Mouse (Mus musculus): ENCODE data around the gene Tpcn1.

Tpcn1 gene

DNA sequence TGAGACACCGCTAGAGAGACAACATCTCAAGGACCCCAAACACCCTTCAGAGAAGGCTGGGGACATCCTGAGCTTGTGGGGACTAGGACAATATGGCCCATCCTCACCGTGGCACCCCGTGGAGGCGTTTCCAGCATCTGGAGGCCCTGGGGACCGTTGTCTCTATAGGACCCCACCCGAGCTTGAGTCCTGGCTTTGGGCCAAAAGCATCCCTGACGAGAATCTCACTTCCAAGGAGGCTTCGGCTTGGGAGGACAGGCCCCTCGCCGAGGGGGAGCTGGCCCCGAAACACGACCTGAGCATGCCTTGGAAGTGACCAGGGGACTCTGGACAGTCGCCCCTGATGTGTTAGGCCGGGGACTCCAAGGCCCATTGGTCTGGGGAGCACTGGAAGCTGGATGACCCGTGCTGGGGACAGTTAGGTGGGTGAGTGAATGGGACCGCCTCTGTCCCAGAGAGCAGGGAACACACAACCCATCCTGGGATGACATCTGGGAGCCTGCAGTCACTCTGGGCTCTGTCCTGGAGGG, 20.8 kb upstream of the Tpcn1 start:
- no peak for DNase-seq (ENCODE audit: low spot score)

DNA sequence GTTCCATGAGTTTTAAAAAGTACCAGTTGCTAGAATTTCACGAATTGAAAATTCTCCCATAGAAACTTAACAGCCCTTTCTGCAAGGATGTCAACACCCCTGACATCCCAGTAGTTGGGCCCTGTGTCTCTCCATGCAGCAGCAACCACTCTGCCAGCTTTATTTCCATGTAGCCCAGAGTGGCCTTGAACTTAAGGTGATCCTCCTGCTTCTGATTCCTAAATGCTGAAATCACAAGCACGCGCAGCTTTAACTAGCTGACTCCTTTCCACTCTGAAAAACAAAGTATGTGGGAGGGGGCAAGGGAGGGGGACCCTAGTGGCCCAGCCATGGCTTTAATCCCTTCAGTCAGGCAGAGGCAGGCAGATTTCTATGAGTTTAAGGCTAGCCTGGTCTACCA, 18.9 kb upstream of the Tpcn1 start:
- DNase-seq (ENCODE audit: low spot score) = no peak

DNA sequence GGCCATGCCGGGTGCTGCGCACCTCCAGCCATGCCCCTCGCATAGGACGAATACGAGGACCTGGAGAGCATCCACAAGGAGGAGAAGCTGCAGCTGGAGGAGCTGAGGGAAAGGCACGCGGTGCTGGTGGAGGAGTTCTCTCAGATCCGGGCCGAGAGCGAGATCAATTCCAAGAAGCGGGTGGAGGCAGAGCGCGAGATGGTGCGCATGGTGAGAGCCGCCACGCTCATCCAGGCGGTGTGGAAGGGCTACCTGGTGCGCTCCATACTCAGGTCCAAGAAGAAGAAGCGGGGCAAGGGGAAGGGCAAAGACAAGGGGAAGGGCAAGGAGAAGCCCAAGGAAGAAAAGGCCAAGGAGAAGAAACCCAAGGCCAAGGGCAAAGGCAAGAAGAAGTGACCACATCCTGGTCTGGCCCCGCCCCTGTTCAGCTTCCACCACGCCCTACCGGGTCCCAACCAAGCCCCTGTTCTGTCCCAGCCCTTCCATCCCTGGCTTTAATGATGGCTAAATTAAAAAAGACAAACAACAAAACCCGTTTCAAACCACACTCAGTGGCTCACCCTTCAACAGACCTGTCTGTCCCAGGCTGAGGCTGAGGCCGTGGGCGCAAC, 18.2 kb upstream of the Tpcn1 start:
- DNase-seq (ENCODE audit: low spot score) = no peak

DNA sequence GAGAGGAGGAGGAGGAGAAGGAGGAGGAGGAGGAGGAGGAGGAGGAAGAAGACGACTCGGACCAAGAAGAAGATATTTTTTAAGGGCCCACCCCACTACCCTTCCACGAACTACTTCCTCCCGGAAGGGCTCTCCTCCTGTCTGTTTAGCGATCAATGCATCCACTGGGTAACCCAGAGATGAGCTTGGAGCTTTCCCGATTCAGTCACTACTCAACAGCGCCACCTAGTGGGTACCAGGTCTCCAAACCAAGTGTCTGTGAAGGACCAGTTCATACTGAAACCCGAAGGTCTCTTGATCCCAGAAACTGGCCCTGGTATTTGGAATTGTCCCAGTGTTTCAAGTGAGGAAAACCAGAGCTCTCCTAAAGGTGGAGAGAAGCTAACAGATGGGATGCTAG, 17.2 kb upstream of the Tpcn1 start:
- peak; percentile 88 for DNase-seq (ENCODE audit: low spot score)

DNA sequence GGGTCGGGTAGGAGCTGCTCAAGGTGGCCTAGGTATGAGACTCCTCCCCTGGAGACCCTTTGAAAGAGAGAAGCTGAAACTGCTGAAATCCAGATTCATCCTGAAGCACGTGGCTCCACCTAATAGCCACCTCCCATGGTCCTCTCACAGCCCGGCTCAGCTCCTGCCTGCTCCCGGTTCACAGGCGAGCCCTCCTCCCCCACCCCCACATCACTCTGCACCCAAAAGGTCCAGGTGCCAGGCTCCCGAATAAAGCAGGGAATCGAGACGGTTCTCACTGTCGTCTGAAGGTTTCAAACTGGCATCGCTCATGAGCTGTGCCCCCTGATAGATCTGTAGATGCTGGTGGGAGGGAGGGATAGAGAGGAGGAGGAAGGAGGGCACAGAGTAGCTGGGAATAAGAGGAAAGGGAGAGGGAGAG, 16.8 kb upstream of the Tpcn1 start:
- DNase-seq (ENCODE audit: low spot score) = no peak

DNA sequence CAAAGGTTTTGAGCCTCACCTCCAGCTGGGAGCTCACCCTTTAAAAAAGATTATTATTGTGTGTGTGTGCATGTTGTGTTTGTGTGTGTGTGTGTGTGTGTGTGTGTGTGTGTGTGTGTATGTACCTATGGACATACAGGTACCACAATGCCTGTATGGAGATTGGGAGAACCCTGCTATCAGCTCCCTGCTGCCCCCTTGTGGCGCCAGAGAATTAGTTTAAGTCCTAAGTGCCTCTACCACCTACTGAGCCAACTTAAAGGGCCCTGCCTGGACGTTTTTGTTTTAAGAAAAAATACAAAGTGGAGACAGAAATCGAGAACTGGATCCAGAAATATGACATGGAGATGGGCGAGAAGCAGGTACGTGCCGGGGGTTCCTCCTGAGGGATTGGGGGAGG, 16.4 kb upstream of the Tpcn1 start:
- peak; percentile 82 for DNase-seq (ENCODE audit: low spot score)

DNA sequence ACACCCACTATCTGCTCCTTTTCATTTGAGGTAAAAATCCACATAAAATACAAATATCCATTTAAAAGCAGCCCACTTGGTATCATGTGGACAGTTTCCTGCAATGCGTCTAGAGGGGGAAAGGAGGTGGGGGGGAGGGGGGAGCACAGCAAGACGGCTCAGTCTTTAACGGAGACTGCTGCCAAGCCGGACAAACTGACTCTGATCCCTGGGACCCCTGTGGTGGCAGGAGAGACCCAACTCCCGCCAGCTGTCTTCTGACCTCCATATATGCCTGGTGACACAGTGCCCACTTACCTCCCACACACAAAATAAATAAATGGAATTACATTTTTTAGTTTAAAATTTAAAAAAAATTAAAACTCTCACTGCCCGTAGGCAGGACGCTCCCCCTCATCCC, 15.0 kb upstream of the Tpcn1 start:
- no peak for DNase-seq (ENCODE audit: low spot score)

DNA sequence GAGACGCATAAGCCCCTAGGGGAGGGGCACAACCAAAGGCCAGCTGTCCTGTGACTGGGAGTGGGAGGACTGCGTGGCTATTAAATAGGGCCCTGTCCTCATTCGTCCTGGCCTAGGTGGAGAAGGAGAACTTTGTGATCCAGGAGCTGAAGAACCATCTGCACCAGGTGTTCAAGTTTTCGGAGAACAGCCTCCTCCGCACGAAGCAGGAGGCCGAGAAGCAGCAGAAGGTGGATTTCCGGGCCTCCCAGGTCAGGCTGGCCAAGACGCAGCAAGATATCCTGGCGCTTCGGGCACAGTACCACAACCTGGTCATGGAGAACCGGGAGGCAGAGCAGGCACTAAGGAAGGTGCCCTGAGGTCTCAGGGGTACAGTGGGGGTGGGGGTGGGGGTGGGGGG, 13.7 kb upstream of the Tpcn1 start:
- no peak for DNase-seq (ENCODE audit: low spot score)

DNA sequence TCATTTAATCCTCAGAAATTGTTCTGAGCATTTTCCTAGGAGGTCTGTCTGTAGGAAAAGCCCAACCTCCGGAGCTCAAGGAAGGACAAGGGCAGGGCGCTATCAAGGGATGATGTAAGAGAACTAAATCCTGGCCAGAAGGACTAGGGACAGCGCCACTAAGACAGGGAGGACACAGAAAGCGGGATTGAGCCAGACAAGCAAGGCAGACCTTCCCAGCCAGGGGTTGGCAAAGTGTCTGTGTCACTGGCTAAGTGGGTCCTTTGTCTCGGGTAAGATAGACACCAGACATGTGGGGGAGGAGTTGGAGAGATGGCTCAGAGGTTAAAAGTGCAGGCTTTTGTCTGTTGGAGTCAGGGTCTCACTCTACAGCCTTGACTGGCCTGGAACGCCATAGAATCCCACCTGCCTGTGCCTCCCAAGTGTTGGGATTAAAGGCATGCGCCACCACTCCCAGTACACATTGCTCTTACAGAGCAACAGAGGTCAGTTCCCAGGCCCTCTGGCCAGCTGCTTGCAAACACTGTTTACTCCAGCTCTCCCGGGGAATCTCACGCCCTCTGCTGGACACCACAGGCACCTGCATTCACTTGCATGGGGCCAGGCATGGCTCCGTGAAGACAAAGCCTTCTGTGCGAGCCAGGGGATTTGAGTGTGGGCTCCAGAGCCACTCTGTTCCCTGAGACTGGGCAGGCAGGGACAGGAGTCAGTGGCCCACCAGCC, 12.6 kb upstream of the Tpcn1 start:
- no peak for DNase-seq (ENCODE audit: low spot score)

DNA sequence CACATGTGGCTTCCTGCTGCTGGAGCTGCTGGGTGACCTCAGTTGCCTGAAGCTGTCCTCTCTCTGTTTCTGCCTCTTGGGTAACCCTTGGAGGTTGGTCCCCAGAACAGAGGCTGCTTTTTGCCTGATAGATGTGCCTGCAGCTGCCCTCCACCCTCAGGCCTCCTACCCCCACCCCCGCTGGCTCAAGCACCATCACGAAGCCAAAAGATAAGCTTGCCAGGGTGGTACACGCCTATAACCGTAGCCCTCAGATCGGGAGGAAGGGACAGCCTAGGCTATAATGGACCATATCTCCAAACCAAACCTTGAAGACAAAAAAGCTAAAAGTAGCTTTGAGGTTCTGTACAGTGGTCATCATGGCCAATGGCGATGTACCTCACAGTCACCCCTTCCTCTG, 11.2 kb upstream of the Tpcn1 start:
- DNase-seq (ENCODE audit: low spot score) = no peak

DNA sequence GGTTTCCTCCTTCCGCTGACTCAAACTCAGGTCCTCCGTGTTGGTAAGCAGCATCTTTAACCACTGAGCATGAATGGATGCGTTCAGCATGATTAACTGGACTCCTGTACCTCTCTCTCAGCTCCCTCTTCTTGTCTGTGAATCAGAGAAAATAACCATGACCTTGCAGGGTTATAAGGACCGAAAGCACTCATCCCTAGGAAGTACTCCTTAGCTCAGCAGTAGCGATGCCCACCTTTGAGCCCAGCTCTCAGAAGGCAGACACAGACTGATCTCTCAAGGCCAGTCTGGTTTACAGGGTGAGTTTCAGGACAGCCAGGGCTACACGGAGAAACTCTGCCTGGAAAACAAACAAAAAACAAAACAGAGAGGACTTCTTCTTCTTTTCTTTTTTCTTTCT, 6.0 kb upstream of the Tpcn1 start:
- no peak for DNase-seq (ENCODE audit: low spot score)

DNA sequence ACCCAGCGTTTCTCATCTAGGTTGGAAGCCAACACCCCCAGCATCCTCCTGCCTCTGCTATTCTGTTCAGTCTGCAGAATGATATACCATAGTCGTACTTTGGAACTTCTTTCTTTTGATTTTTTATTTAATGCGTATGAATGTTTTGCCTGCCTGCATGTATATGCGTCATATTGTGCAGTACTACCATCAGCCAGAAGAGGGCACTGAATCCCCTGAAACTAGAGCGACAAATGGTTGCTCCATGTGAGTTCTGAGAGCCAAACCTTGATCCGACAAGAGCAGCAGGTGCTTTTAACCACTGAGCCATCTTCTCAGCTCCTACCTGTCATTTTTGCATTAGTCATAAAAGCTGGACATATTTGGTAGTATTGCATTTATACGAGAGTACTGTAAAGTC, 3.7 kb upstream of the Tpcn1 start:
- no peak for DNase-seq (ENCODE audit: low spot score)

DNA sequence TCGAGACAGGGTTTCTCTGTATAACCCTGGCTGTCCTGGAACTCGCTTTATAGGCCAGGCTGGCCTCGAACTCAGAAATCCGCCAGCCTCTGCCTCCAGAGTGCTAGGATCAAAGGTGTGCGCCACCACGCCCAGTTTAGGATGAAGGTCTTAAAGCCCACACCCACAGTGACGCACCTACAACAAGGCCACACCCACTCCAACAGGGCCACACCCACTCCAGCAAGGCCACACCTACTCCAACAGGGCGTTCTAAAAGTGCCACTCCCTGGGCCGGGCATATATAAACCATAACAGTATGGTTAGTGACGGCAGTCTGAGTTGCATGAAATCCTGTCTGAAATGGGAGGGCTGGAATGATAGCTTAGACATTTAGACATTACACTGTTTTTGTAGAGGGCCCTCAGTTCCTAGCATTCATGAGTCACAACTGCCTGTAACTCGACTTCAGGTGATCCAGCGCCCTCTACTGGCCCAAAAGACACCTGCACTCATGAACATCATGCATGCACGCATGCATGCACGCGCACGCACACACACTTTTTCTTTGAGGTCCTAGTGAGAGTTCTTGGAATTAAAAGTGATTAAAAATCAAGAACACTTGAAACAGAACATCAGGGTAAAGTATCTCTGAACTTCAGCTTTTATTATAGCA, 2.0 kb upstream of the Tpcn1 start:
- no peak for DNase-seq (ENCODE audit: low spot score)

DNA sequence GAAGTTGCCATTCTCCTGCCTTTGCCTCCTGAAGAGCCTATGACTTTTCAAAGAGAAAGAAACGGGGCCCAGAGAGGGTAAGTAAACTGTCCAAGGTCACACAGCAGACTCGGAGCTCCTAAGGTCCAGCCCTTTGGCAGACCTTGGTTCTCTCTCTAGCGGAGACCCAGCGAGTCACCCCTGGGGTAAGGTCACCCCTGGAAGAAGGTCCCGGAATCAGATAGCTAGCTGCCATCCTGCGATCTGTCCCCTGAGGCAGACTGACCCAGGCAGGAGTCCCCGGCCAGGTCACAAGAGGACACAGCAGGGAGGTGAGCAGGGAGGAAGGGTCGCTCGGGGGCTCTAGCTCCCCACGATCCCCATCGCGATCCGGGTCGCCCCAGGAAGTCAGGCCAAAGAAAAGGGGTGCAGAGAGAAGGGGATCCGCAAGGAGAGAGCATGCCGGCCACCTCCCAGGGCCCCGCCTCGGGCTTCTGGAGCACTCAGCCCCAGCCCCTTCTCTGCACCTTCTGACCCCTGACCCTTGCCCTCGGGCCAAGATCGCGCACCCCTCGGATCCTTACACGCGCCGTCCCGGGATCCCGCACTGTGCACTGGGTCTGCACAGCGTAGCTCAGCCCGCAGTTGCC, 419 bp downstream of the Tpcn1 start:
- DNase-seq (ENCODE audit: low spot score) = no peak

DNA sequence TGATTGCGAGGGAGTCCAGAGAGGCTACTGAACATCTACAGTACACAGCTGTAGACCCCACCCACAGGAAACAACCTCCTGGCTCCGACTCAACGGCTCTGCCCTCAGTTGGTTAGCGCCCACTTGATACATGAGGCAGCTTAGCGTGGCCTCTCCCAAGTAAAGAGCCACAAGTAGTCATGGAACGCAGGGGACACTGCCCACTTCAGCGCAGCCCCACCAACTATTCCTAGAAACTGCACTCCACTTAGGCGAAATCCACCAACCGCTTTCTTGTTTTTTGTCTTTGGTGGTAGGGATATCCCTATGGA, 902 bp downstream of the Tpcn1 start:
- no peak for DNase-seq (ENCODE audit: low spot score)

DNA sequence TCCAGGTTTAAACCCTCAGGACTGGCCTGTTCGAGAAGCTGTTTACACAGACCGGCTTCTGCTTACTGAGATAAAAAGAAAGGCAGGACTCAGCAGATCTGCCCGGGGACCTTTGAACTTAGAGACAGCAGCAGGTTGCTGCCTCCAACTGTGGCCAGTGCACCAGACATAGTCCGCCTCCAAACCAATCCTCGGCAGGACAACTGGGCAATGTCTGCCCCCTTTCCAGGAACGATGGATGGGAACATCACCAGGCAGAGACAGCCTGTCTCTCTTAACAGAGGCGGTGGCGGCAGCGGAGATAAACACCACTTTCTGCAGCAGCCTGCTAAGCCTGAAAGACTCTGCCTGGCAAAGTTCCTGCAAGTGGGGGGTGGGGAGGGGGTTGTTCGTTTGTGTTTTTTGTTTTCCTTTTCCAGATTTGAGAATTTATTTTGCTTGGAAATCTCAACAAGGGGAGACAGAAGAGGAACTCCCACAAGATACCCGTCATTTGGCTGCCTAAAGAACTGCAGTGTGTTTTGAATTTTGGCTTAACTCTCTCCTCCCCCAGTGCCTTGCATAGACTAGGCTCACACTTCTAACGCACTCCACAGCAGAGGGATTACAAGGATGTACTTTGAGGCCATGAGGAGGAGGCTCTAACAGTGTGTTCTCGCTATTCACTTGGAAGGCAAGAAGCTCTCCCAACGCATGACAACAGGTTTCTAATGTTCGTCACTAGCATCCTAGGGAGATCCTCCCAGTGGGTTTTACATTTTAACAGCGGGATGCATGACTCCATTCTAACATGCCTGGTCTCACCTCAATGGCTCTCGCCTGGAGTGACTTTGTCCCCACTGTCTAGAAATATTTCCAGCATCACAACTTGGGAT, 1.5 kb downstream of the Tpcn1 start:
- no peak for DNase-seq (ENCODE audit: low spot score)

DNA sequence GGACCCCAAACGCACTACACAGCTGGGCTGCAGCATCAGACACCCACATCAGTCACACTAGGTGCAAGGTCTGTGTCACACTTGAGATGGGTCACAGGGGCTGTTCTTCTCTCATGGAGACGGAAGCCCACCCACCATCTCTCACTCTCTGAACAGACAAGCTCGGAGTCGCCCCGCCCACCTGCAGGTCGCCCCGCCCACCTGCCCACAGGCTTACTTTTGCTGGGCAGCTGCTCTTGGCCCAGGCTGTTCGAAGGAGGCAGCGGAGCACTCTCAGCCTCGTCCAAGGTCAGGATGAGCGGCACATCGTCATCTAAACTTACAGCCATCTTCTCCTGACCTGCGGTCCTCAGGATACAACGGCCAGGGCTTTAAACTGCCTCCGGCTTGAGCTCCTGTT, 3.5 kb downstream of the Tpcn1 start:
- DNase-seq (ENCODE audit: low spot score) = no peak

DNA sequence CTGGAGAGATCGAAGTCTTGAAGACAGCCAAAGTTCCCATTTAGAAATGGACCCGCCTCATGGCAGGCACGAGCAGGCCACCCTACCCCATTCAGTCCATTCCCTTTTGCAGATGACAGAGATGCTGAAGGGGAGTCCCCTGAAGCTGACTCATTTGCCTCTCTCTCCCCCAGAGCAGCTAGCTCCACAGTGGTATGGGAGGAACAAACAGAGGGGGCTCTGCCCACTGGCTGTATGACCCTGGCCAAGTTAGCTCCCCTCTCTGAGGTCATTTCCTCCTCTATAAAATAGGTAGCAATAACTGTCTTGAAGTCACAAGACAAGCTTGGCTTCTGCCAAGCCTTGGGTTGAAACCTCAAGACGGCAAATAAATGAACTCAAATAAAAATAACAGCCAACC, 5.0 kb downstream of the Tpcn1 start:
- no peak for DNase-seq (ENCODE audit: low spot score)

DNA sequence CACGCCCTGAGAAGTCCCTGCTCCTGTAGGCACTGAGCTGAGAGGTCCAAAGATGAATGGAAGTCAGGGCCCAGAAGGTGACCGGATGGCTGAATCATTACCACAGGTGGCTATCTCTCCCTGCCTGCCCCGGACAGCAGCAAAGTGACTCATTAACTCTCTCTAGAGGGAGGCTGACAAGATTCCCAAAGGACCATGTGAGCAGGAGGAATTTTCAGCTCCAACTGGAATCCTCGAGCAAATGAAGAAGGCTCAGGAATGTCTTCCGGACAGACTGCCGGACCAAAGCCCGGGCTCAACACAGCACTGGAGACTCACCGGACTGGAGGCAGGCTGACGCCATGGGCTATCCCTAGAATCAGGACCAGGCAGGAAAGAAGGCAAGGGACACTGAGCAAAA, 6.5 kb downstream of the Tpcn1 start:
- no peak for DNase-seq (ENCODE audit: low spot score)

DNA sequence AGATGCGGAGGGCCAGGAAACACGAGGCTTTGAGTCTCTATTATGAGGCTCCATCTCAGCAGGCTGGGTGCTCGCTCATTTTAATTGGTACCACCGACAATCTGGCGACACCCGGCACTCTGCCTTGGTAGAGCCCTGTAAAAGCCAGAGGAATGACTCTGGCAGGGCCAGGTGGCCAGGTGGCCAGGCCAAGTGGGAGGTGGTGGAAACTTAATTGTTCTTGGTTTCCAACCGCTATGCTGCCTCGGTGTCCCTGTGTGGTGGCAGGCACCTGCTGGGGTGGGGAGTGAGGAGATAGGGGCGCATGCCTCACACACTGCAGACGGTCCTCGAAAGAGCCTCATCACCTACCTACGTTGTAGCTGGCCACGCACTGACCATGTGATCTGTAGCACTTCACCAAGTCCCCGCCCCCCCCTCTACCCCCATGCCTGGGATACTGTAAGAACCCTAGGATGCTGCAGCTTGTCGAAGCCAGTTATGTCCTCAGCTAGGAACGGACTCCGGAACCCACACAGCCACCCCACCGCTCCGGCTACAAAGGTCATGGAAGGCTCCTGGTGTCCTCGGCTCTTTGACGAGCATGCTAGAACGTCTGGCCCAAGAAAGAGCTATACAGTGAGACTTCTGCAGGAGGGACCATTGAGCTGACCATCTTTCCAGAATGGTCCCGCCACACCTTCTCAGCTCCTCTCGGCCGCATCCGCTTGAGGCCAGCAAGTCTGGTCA, 8.4 kb downstream of the Tpcn1 start:
- DNase-seq (ENCODE audit: low spot score) = no peak

DNA sequence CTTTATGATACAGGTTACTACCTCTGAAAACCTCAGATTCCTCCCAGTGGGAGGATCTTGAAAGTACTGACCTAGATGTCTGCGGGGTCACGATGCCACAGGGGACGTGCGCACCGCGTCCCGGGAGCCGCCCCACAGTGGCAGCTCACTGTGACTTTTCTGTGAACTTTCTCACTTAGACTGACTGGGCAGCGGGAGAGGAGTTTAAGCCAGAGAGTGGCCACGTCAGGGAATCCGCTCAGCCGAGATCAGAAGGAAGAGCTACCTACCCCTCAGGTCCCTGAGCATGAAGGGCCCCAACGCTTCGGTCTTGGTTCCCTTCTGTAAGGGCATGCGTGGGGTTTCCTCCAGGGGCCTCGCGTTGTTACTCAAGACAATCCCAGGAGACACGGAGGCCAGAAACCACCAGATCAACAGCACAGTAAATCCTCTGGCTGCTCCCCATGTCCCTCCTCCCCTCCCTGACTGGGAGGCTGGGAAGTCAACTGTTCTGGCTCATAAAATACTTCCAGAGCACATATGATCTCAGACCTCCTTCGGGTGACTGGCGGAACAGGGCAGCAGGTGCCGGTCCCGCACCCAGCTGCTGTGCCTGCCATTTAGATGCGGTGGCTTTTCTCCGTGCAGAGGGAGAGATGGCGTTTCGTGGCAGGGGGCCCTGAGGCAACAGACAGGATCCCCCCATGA, 9.1 kb downstream of the Tpcn1 start:
- DNase-seq (ENCODE audit: low spot score) = peak; percentile 55

Measured in ovary, postnatal 14 days (tissue).